Mouse (Mus musculus) brain, embryonic 14.5 days (tissue): Measurements from ENCODE around the gene Tmtc1.

Experiments
- CTCF ChIP-seq: fragments of 200-500 bp; IDR thresholded peaks from 2 replicates; pipeline ENCODE4 v1.5.1; 2012; ENCODE audit warnings: inconsistent platforms, mild to moderate bottlenecking, moderate library complexity, borderline replicate concordance; ENCODE audit not compliant: insufficient read depth, insufficient read length; ENCODE audit errors: extremely low read depth
- POLR2A ChIP-seq: fragments of 200-500 bp; IDR thresholded peaks from 2 replicates; pipeline ENCODE4 v1.6.1; 2012; ENCODE audit warnings: mild to moderate bottlenecking, inconsistent platforms, borderline replicate concordance; ENCODE audit not compliant: poor library complexity, insufficient read depth, insufficient read length, severe bottlenecking; ENCODE audit errors: extremely low read depth

DNA sequence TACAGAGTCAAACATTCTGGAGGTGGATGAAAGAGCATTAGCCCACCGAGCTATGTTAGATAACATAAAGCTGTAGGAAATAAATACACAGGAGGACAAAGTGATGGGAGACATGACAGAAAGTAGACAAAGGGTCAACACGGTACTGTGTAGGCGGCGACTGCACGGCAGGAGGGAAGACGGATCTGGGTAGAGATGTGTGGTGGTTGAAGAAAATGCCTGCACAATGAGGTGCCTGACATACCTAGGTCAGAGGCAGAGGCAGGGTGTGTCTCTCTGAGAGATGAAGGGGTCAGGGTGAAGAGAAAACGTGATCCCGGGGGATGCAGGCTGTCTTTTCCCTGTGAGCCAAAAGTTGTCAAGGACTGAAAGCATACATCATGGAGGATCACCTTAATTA is 185.1 kb downstream of the Tmtc1 start:
- no peak for TF ChIP-seq CTCF
- TF ChIP-seq POLR2A = no peak
